ENCODE assay signal across 10 mouse cellular contexts in the genomic region with DNA sequence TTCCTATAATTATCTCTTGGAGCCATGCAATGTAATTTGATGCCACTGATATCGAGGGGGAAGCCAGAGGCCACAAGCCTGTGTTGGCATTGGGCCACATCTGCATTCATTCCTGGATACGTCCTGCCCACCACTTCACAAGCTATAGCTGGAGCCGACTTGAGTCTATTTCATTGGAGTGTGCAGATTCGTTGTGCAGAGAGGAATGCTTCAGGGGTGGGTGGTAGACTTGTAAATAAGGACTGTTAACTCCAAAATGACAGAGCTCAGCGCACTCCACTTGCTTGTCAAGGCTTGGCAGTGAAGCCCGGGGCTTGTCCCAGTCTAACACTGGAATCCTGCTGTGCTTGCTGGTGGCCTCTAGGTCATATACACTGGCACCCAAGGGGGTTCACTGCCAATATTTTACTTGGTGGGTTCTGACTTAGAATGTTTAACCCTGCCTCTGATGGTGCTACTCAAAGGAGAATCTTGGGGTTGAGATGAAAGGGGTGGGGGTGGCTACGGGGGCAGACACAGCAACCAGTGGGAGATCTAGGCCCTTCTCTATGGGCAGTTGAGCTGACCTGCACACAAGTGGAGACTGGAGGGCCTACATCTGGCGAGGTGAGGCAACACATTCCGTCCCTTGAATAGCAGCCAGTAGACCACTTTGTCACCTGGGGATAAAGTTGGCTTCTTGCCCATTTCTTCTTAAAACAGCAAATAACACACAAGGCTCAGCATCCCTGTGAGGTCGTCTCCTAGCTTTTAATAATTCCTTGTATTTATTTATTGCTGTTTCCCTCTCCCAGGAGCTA.
A peak's percentile ranks its signal among the peaks of the same experiment; 100 is the strongest.
DNase-seq lines count a peak whose midpoint lies in the region; ATAC-seq lines count a peak whose summit lies in the region.
"Had no signal": no experiment of that assay in that cellular context is flagged by ENCODE, and none has a peak within 500 bp of the region (broad histone marks: within the 10 kb centered on the region; RNA-seq: fewer than 3 reads in every experiment).

No protein-coding gene starts in this region.

- H3K4me3 ChIP-seq in lung, embryonic 15.5 days: no peak overlapping the region
- no peak overlapping the region for H3K4me3 ChIP-seq in embryonic facial prominence, embryonic 11.5 days (ENCODE audit: low read depth, low read length)
- H3K4me3 ChIP-seq in heart, embryonic 13.5 days: peak overlapping the region; percentile 10
- no peak overlapping the region for H3K4me3 ChIP-seq in midbrain, embryonic 14.5 days (replicated peaks; ENCODE audit: low read depth, low read length)
- no peak overlapping the region for H3K4me3 ChIP-seq in hindbrain, embryonic 12.5 days

- ATAC-seq in lung, embryonic 15.5 days (ENCODE audit: borderline replicate concordance, extremely low read depth, low FRiP score, low TSS enrichment): peak; percentile 81; the same call in 1 of the 2 replicates
- ATAC-seq in embryonic facial prominence, embryonic 11.5 days (replicated peaks; ENCODE audit: insufficient number of reproducible peaks, low FRiP score, low TSS enrichment, low read depth): peak; percentile 75; the same call in 1 of the 2 replicates
- peak; percentile 44; the same call in 1 of the 2 replicates for ATAC-seq in heart, embryonic 13.5 days (ENCODE audit: extremely low read depth, insufficient number of reproducible peaks, low FRiP score, low TSS enrichment)
- ATAC-seq in midbrain, embryonic 14.5 days (ENCODE audit: low FRiP score, low TSS enrichment): peak; percentile 27; the same call in 1 of the 2 replicates
- ATAC-seq in monocyte, adult 5-6 weeks (replicated peaks; ENCODE audit: insufficient number of reproducible peaks, low FRiP score, low TSS enrichment, poor library complexity, severe bottlenecking): no peak
- no peak for ATAC-seq in hindbrain, embryonic 12.5 days (ENCODE audit: low FRiP score)

- H3K4me1 ChIP-seq in lung, embryonic 15.5 days: peaks cover 18% of the 10 kb centered on the region
- peaks cover 4% of the 10 kb centered on the region for H3K4me1 ChIP-seq in embryonic facial prominence, embryonic 11.5 days (ENCODE audit: control insufficient read depth, insufficient read depth, low read length)
- H3K4me1 ChIP-seq in heart, embryonic 13.5 days: peaks cover 69% of the 10 kb centered on the region
- peaks cover 3% of the 10 kb centered on the region; the same call in 1 of the 2 replicates for H3K4me1 ChIP-seq in midbrain, embryonic 14.5 days (ENCODE audit: control insufficient read depth, insufficient read depth, low read length)
- 0 out of 2 replicates have a peak, but pooled peaks cover 7% of the 10 kb centered on the region for H3K4me1 ChIP-seq in hindbrain, embryonic 12.5 days

- H3K36me3 ChIP-seq in lung, embryonic 15.5 days: no peaks in the 10 kb centered on the region
- H3K36me3 ChIP-seq in embryonic facial prominence, embryonic 11.5 days (replicated peaks; ENCODE audit: control insufficient read depth, insufficient read depth, low read depth, low read length): no peaks in the 10 kb centered on the region
- peaks cover 13% of the 10 kb centered on the region for H3K36me3 ChIP-seq in heart, embryonic 13.5 days
- H3K36me3 ChIP-seq in midbrain, embryonic 14.5 days (ENCODE audit: control insufficient read depth, insufficient read depth, low read length): no peaks in the 10 kb centered on the region
- 0 out of 2 replicates have a peak, but pooled peaks cover 2% of the 10 kb centered on the region for H3K36me3 ChIP-seq in hindbrain, embryonic 12.5 days

- peak overlapping the region; percentile 17; the same call in 1 of the 2 replicates for H3K4me2 ChIP-seq in lung, embryonic 15.5 days
- H3K4me2 ChIP-seq in embryonic facial prominence, embryonic 11.5 days (ENCODE audit: low read depth, low read length): no peak overlapping the region
- peak overlapping the region; percentile 58 for H3K4me2 ChIP-seq in heart, embryonic 13.5 days
- H3K4me2 ChIP-seq in midbrain, embryonic 14.5 days (ENCODE audit: low read length): no peak overlapping the region
- no peak overlapping the region for H3K4me2 ChIP-seq in hindbrain, embryonic 12.5 days (replicated peaks)

- no peak overlapping the region for H3K9ac ChIP-seq in lung, embryonic 15.5 days
- no peak overlapping the region for H3K9ac ChIP-seq in embryonic facial prominence, embryonic 11.5 days (replicated peaks; ENCODE audit: low read length)
- H3K9ac ChIP-seq in heart, embryonic 13.5 days: peak overlapping the region; percentile 52
- no peak overlapping the region for H3K9ac ChIP-seq in midbrain, embryonic 14.5 days (replicated peaks; ENCODE audit: low read length)
- no peak overlapping the region for H3K9ac ChIP-seq in hindbrain, embryonic 12.5 days

- no peak for DNase-seq in lung, postnatal 10 days
- DNase-seq in embryonic facial prominence, embryonic 11.5 days (ENCODE audit: low spot score): peak; percentile 53
- peak; percentile 33 for DNase-seq in midbrain, embryonic 14.5 days
- no peak for DNase-seq in left cerebral cortex, adult 11 months (ENCODE audit: low spot score)
- DNase-seq: kidney, adult 11 months; right cerebral cortex, adult 18-20 months had no signal

- no peaks in the 10 kb centered on the region for H3K27me3 ChIP-seq in lung, embryonic 15.5 days
- H3K27me3 ChIP-seq in embryonic facial prominence, embryonic 11.5 days (ENCODE audit: control insufficient read depth, insufficient read depth, low read length): no peaks in the 10 kb centered on the region
- H3K27me3 ChIP-seq in heart, embryonic 13.5 days (replicated peaks): no peaks in the 10 kb centered on the region
- no peaks in the 10 kb centered on the region for H3K27me3 ChIP-seq in midbrain, embryonic 14.5 days (ENCODE audit: control insufficient read depth, insufficient read depth, low read length)
- no peaks in the 10 kb centered on the region for H3K27me3 ChIP-seq in hindbrain, embryonic 12.5 days

- H3K9me3 ChIP-seq in lung, embryonic 15.5 days: no peaks in the 10 kb centered on the region
- no peaks in the 10 kb centered on the region for H3K9me3 ChIP-seq in embryonic facial prominence, embryonic 11.5 days (replicated peaks; ENCODE audit: control insufficient read depth, low read length)
- 0 out of 2 replicates have a peak, but pooled peaks cover 6% of the 10 kb centered on the region for H3K9me3 ChIP-seq in heart, embryonic 13.5 days
- no peaks in the 10 kb centered on the region for H3K9me3 ChIP-seq in midbrain, embryonic 14.5 days (ENCODE audit: control insufficient read depth, low read length)
- H3K9me3 ChIP-seq in hindbrain, embryonic 12.5 days (replicated peaks): no peaks in the 10 kb centered on the region

- 19% methylated on average over 10 of the region's 10 CpGs for WGBS in lung, embryonic 15.5 days
- WGBS in embryonic facial prominence, embryonic 11.5 days: 52% methylated on average over 10 of the region's 10 CpGs
- 13% methylated on average over 10 of the region's 10 CpGs for WGBS in heart, embryonic 13.5 days
- WGBS in midbrain, embryonic 14.5 days: 67% methylated on average over 10 of the region's 10 CpGs
- 55% methylated on average over 10 of the region's 10 CpGs for WGBS in hindbrain, embryonic 12.5 days

- peak overlapping the region; percentile 58 for H3K27ac ChIP-seq in lung, embryonic 15.5 days
- H3K27ac ChIP-seq in embryonic facial prominence, embryonic 11.5 days (replicated peaks; ENCODE audit: low read depth, low read length): no peak overlapping the region
- H3K27ac ChIP-seq in heart, embryonic 13.5 days (replicated peaks): peak overlapping the region; percentile 86
- no peak overlapping the region for H3K27ac ChIP-seq in midbrain, embryonic 14.5 days (replicated peaks; ENCODE audit: low read depth, low read length)
- H3K27ac ChIP-seq in hindbrain, embryonic 12.5 days: no peak overlapping the region

Comparison
In these comparisons a context has a peak if more than half of its experiments do, and no peak if none do; other contexts are left out.
1. ATAC-seq: peak in lung, embryonic 15.5 days (single experiment), embryonic facial prominence, embryonic 11.5 days (single experiment), heart, embryonic 13.5 days (single experiment) and midbrain, embryonic 14.5 days (single experiment); none in monocyte, adult 5-6 weeks (single experiment) and hindbrain, embryonic 12.5 days (single experiment).
2. H3K27ac ChIP-seq: peak in lung, embryonic 15.5 days (single experiment) and heart, embryonic 13.5 days (single experiment); none in embryonic facial prominence, embryonic 11.5 days (single experiment), midbrain, embryonic 14.5 days (single experiment) and hindbrain, embryonic 12.5 days (single experiment).
3. H3K4me2 ChIP-seq: peak in lung, embryonic 15.5 days (single experiment) and heart, embryonic 13.5 days (single experiment); none in embryonic facial prominence, embryonic 11.5 days (single experiment), midbrain, embryonic 14.5 days (single experiment) and hindbrain, embryonic 12.5 days (single experiment).
4. DNase-seq: peak in embryonic facial prominence, embryonic 11.5 days (single experiment) and midbrain, embryonic 14.5 days (single experiment); none in lung, postnatal 10 days (single experiment) and left cerebral cortex, adult 11 months (single experiment).